Mouse (Mus musculus): Measurements from ENCODE around the gene Arl4c. TPM values are rescaled to one million over a fixed set of nuclear protein-coding genes. Genes with fewer than 3 reads are reported as not detected.
A peak's percentile ranks its signal among the peaks of the same experiment; 100 is the strongest.

The Arl4c gene
- polyA plus RNA-seq, 1 experiment from 2014 or later, result 43.5 TPM

DNA sequence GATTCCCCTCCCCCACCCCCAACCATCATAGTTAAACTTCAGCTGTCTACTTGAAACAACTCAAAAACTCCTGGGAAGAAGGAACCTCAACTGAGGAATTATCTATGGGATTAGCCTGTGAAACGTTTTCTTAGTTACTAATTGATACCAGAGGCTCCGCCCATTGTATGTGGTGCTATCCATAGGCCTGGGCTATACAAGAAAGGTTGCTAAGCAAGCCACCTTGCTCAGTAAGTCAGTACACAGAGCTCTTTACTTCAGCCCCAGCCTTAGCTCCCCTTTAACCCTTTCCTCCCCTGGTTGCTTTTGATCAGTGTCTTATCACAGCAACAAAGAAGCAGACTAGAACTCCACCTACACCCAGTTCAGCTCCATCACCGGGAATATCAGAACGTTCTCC is 31.2 kb downstream of the Arl4c start:
- H3K4me2 ChIP-seq (replicated peaks), result no peak overlapping the region
- no peak for ATAC-seq (ENCODE audit: low FRiP score, low read depth)
- H3K9ac ChIP-seq (replicated peaks), result no peak overlapping the region
- H3K27ac ChIP-seq (replicated peaks), result no peak overlapping the region
- peaks cover 12% of the 10 kb centered on the region; the same call in 1 of the 2 replicates for H3K27me3 ChIP-seq
- H3K4me3 ChIP-seq, result no peak overlapping the region
- H3K36me3 ChIP-seq, result no peaks in the 10 kb centered on the region
- 35% methylated on average over 4 of the region's 4 CpGs for WGBS
- H3K9me3 ChIP-seq, result no peaks in the 10 kb centered on the region
- peaks cover 44% of the 10 kb centered on the region for H3K4me1 ChIP-seq

DNA sequence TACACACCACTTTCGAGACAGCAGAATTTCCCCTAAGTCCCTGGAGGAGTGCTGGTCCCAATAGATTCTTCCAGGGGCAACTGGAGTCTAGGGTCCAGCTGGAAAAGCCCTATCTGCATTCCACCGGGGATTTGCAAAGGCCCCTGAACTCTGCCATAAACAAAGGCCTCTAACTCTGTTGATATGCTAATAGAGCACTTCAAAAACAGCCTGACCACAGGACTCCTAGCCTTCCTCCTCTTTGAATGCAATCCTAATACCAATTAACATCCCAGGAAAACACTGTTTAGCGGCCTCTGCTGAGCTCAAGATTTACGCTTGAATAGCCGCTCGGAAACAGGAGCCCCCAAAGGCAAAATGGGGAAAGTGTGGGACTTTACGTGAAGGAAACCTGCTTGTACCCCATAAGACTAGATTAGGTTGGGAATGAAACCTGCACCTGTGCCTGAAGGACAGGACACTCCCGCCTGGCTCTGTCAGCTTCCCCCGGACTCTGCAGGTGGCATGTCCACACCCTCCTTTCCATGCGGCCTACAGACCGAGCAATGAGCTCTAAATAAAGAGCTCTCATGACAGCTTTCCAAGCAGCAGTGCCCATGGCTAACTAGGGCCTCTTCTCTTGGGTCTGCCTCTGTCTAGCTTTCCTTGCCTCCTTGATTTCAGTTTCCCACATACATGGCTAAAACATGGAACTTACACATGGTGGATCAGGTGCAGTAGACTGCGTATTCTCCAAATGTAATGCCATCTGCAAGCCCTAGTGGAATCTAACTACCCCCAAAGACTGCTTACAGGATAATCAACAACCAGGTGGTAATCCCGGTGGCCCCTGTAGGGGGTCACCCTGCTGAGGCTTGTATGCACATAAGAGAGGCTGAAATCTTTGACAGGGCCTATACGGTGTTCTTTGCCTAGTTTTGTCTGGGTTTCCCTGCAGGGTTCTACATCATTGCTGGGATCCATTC is 32.9 kb downstream of the Arl4c start:
- peak; percentile 86 for ATAC-seq (ENCODE audit: low FRiP score, low read depth)
- no peak overlapping the region for H3K4me3 ChIP-seq
- WGBS, result 5% methylated on average over 14 of the region's 14 CpGs

DNA sequence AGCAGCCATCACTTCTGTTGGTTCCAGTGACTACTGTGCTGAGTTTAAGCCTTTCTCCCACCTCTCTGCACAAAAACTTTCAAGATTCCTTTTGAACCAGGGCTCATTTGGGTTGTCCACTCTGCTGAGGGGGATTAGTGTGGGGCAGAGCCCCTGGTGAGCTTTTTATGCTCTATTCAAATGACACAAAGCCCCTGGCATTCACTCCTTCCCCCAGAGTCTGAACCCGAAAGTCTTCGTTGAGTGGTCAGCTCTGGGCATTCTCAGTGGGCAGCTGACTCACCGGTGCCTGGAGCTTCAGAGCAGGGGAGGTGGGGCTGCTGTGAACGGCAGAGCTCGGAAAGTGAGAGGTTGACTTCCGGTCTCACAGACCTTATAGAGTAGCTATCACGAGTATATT is 33.7 kb downstream of the Arl4c start:
- H3K36me3 ChIP-seq, result no peaks in the 10 kb centered on the region
- peaks cover 44% of the 10 kb centered on the region for H3K4me1 ChIP-seq
- no peak overlapping the region for H3K4me3 ChIP-seq
- peak overlapping the region; percentile 43 for H3K4me2 ChIP-seq (replicated peaks)
- H3K9me3 ChIP-seq, result no peaks in the 10 kb centered on the region
- peak; percentile 62 for ATAC-seq (ENCODE audit: low FRiP score, low read depth)
- H3K27me3 ChIP-seq, result peaks cover 12% of the 10 kb centered on the region; the same call in 1 of the 2 replicates
- H3K27ac ChIP-seq (replicated peaks), result peak overlapping the region; percentile 87
- H3K9ac ChIP-seq (replicated peaks), result no peak overlapping the region
- 2% methylated on average over 7 of the region's 7 CpGs for WGBS

More for the DNA sequence above, 32.9 kb downstream of the Arl4c start:
- 0 out of 2 replicates have a peak overlapping the region, but pooled peaks have one; percentile 20 for H3K9ac ChIP-seq (replicated peaks)
- peaks cover 12% of the 10 kb centered on the region; the same call in 1 of the 2 replicates for H3K27me3 ChIP-seq
- H3K4me2 ChIP-seq (replicated peaks), result peak overlapping the region; percentile 43
- H3K36me3 ChIP-seq, result no peaks in the 10 kb centered on the region
- peak overlapping the region; percentile 87 for H3K27ac ChIP-seq (replicated peaks)
- H3K4me1 ChIP-seq, result peaks cover 44% of the 10 kb centered on the region
- H3K9me3 ChIP-seq, result no peaks in the 10 kb centered on the region

DNA sequence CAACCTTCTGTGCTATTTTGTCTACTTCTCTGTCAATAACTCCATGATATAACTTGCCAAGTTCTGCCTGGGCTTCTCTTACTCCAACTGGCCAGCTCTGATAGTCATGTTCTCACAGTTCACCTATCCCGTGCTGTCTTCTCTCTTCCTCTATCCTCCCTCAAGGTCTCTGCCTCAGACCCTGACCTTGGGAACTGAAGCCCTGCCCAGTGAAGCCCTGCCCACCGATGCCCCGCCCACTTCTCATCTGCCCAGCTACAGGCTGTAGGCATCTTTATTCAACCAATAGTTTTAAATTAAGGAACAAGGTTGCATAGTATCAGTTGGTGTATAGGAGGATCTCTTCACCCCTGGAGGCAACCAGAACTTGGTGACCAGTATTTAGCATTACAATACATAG is 37.4 kb downstream of the Arl4c start:
- Histone ChIP-seq H3K4me3 (no peak overlapping the region), H3K4me1 (peaks cover 28% of the 10 kb centered on the region), H3K27me3 (no peaks in the 10 kb centered on the region; the same call in 1 of the 2 replicates), H3K36me3 (no peaks in the 10 kb centered on the region), H3K4me2 (replicated peaks) (no peak overlapping the region), H3K9me3 (no peaks in the 10 kb centered on the region), H3K27ac (replicated peaks) (no peak overlapping the region), H3K9ac (replicated peaks) (no peak overlapping the region)
- 62% methylated on average over 3 of the region's 3 CpGs for WGBS
- ATAC-seq (ENCODE audit: low FRiP score, low read depth), result no peak

DNA sequence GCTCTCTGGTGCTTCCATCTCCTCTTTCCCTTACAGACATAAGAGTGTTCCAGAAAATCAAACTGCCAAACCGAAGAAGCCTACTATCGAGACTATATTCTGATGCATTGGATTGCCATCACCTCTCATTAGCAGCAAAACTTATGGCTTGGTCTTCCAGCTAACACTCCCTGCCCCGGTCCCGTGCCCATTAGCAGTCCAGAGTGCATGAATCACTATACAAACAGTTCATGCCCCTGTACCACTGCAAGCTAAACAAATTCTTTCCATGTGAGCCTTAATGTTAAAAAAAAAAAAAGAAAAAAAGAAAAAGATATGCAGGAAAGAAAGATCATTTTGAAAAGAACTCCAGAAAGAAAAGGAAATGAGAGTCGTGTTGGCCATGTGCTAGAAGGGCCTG is 39.3 kb downstream of the Arl4c start:
- Histone ChIP-seq H3K36me3 (no peaks in the 10 kb centered on the region), H3K4me2 (replicated peaks) (no peak overlapping the region), H3K27me3 (no peaks in the 10 kb centered on the region; the same call in 1 of the 2 replicates), H3K27ac (replicated peaks) (no peak overlapping the region), H3K9me3 (no peaks in the 10 kb centered on the region), H3K4me3 (no peak overlapping the region), H3K9ac (replicated peaks) (no peak overlapping the region), H3K4me1 (peaks cover 14% of the 10 kb centered on the region)
- 89% methylated on average over 5 of the region's 5 CpGs for WGBS
- ATAC-seq (ENCODE audit: low FRiP score, low read depth), result no peak

DNA sequence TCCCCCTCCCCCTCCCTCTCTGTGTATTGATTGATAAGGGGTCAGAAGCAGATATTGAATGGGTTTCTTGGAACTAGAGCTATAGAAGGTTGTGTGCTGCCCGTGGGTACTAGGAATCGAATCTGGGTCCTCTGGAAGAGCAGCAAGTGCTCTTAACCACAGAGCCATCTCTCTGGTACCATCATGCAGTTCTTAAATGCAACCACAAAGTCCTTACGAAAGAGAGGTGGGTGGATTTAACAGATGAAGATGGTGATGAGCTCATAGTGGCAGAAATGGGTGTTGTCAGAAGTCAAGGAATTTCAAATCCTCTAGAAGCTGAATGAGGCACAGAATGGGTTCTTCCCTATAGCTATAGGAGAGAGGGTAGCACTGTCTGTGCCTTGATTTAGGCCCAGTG is 40.8 kb downstream of the Arl4c start:
- peaks cover 5% of the 10 kb centered on the region; the same call in 1 of the 2 replicates for H3K4me1 ChIP-seq
- H3K9me3 ChIP-seq, result no peaks in the 10 kb centered on the region
- H3K4me2 ChIP-seq (replicated peaks), result no peak overlapping the region
- no peaks in the 10 kb centered on the region for H3K36me3 ChIP-seq
- no peak for ATAC-seq (ENCODE audit: low FRiP score, low read depth)
- H3K27ac ChIP-seq (replicated peaks), result no peak overlapping the region
- H3K4me3 ChIP-seq, result no peak overlapping the region
- no peaks in the 10 kb centered on the region for H3K27me3 ChIP-seq
- 89% methylated on average over 3 of the region's 3 CpGs for WGBS
- H3K9ac ChIP-seq (replicated peaks), result no peak overlapping the region

DNA sequence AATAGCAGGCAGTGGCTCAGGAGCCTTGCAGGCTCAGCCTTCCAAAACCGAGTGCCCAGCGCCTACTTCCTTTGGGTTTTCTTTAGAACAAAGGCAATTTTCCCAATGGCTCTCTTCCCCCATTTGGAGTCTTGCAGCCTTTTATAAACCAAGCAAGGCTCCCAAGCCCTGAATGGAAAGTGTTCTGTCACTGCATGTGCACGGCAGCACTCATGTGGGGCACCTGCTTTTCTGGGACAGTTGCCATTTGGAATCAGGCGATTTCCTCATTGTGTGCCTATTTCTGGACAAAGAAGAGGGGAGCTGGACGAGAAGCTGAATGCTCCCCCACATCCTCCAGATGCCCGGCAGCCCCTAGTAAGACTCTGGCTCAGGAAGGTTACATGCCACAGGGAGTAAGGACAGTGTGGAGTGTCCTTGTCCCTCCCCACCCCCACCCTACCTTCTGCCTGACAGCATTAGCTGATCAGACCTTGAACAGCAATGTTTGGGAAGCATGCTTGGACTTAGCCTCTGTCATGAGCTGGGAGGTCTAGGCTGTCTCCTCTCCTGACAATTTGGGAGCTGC is 43.6 kb downstream of the Arl4c start:
- Histone ChIP-seq H3K4me3 (no peak overlapping the region), H3K27me3 (no peaks in the 10 kb centered on the region), H3K9me3 (no peaks in the 10 kb centered on the region), H3K4me1 (peaks cover 5% of the 10 kb centered on the region; the same call in 1 of the 2 replicates), H3K27ac (replicated peaks) (no peak overlapping the region), H3K4me2 (replicated peaks) (no peak overlapping the region), H3K36me3 (no peaks in the 10 kb centered on the region), H3K9ac (replicated peaks) (no peak overlapping the region)
- WGBS, result 70% methylated on average over 6 of the region's 6 CpGs
- ATAC-seq (ENCODE audit: low FRiP score, low read depth), result no peak

DNA sequence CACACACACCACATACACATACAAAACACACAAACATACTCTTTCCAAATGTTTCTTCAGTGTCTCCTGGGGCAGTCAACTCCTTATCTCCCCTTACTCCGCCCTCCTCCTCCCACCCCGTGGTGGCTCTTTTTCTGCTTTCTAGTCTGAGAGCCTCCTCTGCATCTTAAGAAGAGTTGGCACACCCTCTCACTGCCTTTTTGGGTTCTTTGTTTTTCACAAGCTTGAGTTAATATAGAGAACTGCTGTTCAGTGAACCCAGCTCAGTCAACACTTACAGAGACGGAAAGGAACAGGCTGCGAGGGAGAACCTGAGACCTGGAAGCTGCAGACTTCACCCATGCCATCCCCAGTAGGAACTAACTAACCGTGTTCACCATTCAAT is 45.9 kb downstream of the Arl4c start:
- Histone ChIP-seq H3K4me3 (no peak overlapping the region), H3K4me2 (replicated peaks) (no peak overlapping the region), H3K9me3 (no peaks in the 10 kb centered on the region), H3K36me3 (no peaks in the 10 kb centered on the region), H3K27ac (replicated peaks) (no peak overlapping the region), H3K4me1 (peaks cover 5% of the 10 kb centered on the region; the same call in 1 of the 2 replicates), H3K9ac (replicated peaks) (no peak overlapping the region), H3K27me3 (no peaks in the 10 kb centered on the region)
- no peak for ATAC-seq (ENCODE audit: low FRiP score, low read depth)
- WGBS, result 80% methylated on average over 5 of the region's 5 CpGs

DNA sequence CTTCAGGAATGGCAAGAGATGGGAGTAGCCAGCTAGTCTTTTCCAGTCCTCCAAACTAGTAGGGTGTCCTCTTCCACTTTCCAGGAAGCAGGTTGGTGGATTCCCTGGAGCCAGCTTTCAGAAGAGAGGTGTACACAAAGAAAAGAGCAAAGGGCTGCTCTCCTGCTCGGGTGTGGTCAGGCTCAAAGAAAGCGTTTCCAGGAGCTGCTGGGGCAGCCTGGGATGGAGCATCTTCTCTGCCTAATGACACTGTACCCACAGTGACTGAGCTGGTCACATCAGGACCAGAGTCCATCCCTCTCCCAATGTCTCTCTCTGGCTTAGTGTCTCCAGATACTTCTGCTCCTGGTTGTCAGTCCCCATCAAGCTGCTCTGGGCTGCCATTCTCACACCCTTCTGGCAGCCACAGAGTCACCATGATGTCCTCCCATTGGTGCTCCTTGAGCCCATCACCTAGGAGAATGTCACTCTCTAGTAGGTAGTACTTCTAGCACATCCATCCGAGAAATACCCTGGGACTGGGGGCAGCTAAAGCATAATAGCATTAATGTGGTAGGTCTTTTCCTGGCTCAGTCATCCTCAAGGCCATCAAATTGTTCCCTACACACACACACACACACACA is 46.4 kb downstream of the Arl4c start:
- Histone ChIP-seq H3K4me2 (replicated peaks) (no peak overlapping the region), H3K27me3 (no peaks in the 10 kb centered on the region), H3K9me3 (no peaks in the 10 kb centered on the region), H3K9ac (replicated peaks) (no peak overlapping the region), H3K36me3 (no peaks in the 10 kb centered on the region), H3K27ac (replicated peaks) (no peak overlapping the region), H3K4me3 (no peak overlapping the region), H3K4me1 (peaks cover 5% of the 10 kb centered on the region; the same call in 1 of the 2 replicates)
- 89% methylated on average over 3 of the region's 3 CpGs for WGBS
- no peak for ATAC-seq (ENCODE audit: low FRiP score, low read depth)

DNA sequence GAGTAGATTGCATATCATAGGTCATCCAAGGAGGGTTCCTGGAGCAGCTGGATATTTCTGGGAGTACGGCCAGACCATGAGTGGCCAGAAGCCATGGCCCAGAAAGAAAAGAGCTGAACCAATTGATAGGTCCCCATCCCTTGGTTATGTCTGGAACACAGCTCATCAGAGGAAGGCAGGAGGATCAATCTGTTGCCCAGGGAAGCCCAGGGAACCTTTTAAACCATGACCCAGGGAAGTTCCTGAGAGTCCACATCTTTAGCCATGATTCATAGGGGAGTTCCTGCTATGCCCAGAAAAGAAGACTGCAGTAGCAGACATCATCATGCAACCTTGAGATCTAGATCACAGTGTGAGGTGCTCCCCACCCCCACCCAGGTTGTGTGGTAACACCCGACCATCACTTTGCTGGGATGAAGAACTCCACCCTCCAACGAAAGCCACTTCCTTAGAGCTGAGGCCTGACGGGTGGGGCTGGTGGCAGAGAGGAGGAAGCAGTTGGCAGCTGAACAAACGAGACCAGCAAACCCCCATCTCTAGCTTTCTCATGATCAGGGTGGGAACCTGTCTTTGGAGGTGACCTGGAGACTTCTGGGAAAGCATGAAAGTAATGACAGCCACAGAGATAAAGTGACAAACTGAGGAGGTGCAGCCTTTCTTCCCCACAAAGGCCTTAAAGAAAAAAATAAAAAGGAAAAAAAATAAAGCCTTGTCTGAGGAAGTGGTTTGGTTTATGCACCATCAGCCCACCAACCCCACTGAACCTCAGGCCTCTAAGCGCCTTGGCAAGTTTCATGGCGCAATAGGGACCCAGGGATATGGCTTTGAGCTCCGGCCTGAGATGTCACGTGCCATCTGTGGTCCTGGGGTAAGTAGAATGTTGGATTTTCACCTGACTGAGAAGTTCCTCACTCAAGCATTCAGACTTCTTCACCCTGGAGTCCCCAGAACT is 47.2 kb downstream of the Arl4c start:
- Histone ChIP-seq H3K27ac (replicated peaks) (no peak overlapping the region), H3K36me3 (no peaks in the 10 kb centered on the region), H3K4me1 (peaks cover 5% of the 10 kb centered on the region; the same call in 1 of the 2 replicates), H3K27me3 (no peaks in the 10 kb centered on the region), H3K4me2 (replicated peaks) (no peak overlapping the region), H3K9me3 (no peaks in the 10 kb centered on the region), H3K4me3 (no peak overlapping the region), H3K9ac (replicated peaks) (no peak overlapping the region)
- WGBS, result 86% methylated on average over 9 of the region's 9 CpGs
- no peak for ATAC-seq (ENCODE audit: low FRiP score, low read depth)
